Mouse (Mus musculus) heart, postnatal 4 days (tissue): ENCODE data around the gene Gng7. TPM values are rescaled to one million over a fixed set of nuclear protein-coding genes. Genes with fewer than 3 reads are reported as not detected.

Experiments
- DNase-seq: peaks from one replicate; pipeline ENCODE4 v3.0.0; 2021
- total RNA-seq, 2 experiments: library from RNA; stranded (reverse); gene quantifications; 2 replicates each; pipeline ENCODE4 v1.2.3; 2021

Gene Gng7
- total RNA-seq, 2 experiments from 2014 or later: 0.38 to 0.47 TPM

DNA sequence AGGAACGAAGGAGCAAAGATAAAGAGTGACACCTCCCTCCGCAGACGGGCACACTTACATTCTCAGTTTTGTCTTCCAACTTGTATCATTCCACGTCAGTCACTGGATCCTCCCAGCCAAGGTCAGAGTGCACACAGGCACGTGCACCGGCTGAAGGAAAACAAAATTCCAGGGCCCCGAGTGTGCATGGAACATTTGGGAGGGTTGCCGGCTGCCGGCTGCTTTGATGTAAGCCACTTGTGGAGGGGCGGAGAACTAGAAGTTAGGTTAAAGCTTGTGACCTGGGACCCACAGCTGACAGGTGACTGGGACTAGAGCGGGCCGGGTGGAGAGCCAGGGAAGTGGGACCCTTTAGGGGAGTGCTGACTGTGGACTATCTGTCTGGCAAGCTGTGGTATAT lies 48.4 kb downstream of the Gng7 start:
- no peak for DNase-seq

DNA sequence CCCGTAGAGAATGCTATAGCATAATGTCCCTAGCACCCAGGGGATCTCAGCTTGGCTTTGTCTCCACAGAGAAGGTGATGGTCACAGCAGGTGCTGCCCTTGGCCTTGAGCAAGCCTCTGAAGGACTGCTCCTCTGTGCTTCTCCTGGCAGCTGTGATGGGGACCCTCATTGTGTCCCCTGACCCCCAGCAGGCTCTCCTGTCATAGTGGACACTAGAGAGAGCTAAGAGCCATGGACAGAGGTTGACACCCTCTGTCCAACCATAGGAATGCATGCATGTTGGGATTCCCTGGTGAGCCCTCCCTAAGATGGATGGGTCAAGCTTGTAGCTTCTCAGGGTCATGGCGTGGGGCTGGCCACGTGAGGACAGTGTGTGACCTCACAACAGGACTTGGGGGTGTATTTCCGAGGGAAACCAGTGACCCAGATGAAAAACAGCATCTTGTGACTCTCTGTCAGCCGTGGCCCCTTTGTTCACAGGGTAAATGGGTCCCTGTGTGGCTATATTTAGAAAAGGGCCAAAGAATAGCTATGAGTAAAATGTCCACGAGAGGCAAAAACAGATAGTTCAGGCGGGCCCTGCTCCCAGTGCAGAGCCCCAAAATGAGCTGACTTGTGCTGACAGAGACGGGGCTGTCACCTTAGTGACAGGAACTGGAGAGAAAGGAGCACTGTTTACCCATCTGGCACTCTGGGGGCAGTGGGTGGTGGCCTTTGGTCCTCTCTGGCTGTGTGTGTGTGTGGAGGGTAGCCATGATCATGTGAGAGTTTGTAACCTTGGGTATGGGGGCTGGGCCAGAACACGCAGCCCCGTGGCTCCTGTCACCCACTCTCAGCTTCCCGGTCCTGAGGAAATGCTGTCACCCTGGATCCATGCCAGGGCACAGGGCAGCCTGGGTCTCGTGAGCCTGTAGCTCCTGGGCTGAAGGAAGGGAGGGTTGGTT lies 51.4 kb downstream of the Gng7 start:
- peak; percentile 69 for DNase-seq

- no peak for DNase-seq
Measured at GRCm38 (mm10) chr10:80962585-80962984, 52.2 kb downstream of the Gng7 start.

DNA sequence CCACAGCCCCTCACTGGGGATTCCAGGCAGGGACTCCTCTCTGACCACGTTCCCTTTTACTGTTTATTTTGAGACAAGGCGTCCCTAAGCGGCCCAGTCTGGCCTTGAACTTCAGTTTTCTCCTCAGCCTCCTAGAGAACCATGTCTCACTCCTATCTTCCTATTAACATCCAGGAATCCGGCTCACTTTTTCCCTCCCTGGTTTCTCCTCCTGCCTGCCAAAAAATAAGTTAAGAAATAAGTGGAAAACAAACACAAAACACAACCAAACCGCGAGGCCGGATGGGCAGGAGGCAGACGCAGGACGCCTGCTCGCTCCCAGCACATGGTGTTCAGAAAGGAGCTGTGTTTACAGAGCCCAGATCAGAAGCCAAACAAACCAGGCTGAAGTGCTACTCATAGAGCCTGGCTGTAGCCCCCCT lies 52.7 kb downstream of the Gng7 start:
- no peak for DNase-seq

- DNase-seq: peak; percentile 76
Measured at GRCm38 (mm10) chr10:80960551-80961508, 53.9 kb downstream of the Gng7 start.

DNA sequence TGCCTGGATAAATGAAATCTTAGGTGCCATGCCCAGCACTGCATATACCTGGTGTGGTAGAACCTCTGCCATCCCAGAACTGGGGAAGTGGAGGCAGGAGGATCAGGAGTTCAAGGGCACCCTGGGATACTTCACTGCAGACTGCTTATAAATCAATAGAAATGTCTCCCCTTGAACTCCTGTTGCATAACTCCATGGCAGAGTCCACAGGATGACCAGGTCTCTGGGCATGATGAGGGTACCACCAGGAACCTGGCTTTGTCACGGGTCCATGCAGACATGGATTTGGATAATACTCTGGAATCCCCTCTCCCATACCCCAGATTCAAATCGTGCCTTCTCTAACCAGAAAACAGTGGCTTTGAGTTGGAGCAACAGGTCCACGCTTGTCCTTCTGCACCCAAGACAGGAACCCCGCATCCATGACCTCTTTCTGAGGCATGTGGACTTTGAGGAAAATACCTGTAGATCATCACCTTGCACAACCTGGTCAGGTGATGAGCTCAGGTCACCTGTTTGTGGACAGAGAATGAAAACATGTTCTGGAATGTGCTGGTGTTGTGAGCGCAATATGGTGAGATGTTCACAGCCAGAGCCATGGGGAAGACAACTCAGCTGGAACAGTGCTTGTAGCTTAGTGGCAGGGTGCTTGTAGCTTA lies 55.6 kb downstream of the Gng7 start:
- no peak for DNase-seq

DNA sequence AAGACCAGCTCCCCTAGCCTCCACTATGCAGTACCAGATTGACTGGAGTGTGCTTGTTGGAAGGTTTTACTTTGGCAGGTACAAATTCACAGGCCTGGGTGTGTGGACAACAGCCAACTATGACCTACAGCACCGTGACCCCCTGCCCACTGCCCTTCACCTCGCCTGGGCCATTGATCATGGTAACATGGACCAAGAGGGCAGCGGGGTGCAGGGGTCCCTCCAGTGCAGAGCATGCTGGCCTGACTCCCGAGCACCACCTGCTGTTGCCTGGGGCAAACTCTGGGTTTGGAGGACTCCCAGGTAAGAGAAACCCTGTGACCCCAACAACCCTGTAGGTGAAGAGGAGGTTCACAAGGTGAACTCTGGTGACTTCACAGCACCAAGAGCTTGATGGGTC lies 57.0 kb downstream of the Gng7 start:
- DNase-seq: no peak

DNA sequence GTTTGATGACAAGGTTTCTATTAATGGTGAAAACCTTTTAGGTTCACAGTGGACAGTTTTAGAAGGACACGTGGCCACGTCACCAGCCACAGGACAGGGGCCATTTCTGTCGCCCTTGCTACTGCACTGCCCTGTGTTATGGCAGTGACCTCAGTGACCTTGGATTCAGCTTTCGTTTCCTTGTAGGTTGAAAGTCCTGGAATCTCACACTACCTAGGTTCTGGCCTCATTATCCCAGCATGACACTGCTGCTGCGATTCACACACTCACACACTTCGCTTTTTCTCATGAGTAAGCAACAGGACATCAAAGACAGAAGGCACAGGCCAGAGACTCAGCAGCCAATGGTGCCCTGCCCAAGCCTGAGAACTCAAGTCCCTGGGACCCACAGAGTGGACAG lies 57.8 kb downstream of the Gng7 start:
- no peak for DNase-seq

DNA sequence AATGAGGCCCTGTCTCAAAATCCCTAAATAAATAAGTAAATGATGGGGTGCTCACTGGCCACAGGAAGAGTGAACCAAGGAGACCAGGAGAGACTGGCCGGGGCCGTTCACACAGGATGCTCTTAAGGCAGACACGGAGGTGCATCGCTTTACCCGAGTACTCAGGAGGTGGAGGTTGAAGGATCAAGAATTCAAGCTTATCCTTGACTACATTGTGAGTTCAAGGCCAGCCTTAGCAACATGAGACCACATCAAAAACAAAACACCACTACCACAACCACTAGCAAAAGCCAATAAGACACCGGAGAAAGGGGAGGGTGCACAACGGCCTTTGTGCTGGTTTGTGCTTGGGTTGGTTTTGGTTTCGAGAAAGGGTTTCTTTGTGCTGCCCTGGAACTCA lies 58.4 kb downstream of the Gng7 start:
- no peak for DNase-seq

DNA sequence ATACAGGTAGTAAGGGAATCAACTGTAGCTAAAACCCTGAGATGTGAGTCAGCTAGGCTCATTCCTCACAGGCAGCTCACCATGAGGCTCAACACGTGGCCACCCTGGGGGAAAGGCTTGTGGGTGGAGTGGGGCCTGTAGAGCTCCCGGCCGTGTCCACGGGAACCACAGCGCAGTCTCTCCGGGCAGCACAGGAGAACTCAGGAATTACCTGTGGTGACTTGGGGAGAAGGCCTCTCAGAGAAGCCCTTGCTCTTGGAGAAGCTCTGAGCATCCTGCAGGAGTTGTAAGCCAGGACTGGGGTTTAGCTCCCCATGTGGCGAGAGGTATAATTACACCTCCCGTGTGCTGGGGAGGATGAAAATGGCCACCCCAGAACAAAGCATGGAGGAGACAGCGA lies 59.2 kb downstream of the Gng7 start:
- DNase-seq: peak; percentile 78

- peak; percentile 63 for DNase-seq
Measured at GRCm38 (mm10) chr10:80954843-80955242, 59.9 kb downstream of the Gng7 start.

- DNase-seq: no peak
Measured at GRCm38 (mm10) chr10:80954415-80954814, 60.3 kb downstream of the Gng7 start.

- DNase-seq: no peak
Measured at GRCm38 (mm10) chr10:80952449-80952848, 62.3 kb downstream of the Gng7 start.

DNA sequence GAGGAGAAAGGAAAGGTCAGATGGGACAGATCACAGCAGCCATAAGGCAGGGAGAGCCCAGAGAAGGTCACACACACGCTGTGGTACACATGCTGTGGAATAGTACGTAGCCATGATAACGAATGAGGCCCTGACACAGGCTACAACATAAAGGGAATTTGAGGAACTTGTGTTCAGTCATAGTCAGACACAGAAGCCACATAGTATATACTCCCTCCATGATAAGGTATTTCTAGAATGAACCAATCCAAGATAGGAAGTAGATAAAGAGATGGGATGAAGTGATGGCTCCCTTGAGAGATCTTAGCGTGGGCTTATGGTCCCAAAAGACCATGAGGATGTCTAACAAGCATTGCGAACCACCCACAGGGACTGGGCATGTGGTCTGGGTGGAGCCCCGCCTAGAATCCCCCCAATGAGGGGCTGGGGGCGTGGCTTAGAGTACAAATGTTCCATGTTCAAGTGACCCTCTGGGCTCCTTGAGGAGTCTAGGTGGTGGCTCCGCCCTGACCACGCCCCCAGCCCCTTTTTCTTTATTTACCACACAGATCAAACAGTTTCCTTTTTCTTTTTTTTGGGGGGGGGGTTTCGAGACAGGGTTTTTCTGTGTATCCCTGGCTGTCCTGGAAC lies 62.9 kb downstream of the Gng7 start:
- no peak for DNase-seq

- DNase-seq: no peak
Measured at GRCm38 (mm10) chr10:80950314-80950713, 64.4 kb downstream of the Gng7 start.

DNA sequence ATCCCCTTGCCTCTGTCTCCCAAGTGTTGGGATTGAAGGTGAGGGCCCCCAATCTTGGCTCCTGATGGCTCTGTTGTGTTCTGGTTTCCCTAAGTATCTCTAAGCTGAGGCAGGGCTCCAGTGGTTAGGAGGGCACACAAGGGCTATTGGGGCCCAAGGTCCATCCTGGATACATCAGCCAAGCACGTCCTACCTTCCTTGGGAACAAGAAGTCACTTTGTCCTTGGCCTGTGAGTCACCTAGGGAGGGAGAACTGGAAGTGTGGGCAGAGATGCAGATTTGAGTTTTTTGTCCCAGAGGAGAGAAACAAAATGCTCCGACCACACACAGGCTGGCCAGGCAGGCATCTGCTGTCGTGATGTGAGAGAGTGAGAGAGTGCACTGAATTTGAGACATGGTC lies 65.7 kb downstream of the Gng7 start:
- DNase-seq: no peak

DNA sequence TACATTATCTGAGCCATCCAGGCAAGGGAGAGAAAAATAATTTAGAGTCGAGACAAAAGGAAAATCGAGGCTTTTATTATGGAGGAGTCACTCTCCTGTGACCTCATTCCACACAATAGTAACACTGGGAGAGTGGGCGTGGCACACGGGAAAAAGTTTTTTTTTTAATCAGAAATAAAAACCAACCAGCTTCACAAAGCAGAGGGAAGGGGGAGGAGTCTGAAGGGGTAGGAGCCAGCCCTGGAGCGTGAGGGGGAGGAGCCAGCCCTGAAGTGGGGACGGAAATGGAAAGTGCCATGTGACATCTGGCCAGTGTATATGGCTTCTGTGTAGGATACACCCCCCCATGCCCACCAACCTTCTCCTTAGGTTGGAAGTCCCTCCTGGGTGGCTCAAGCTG lies 66.2 kb downstream of the Gng7 start:
- peak; percentile 63 for DNase-seq

DNA sequence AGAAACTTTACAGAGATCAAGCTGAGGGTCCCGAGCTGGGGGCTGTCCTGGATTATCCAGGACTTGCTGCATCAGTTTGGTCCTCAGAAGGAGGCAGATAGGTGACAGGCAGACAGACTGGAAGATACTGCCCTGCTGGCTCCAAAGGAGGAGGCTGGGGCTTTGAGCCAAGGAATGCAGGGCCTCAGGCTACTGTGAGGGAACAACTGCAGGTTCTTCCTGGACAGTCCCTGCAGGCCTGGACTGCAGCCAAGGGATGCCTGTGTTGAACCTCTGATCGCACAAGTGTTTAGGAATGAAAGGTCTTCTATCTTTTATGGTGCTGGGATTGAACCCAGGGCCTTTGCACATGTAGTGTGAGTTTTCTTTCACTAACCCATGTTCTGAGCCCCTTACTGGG lies 66.9 kb downstream of the Gng7 start:
- DNase-seq: peak; percentile 69

DNA sequence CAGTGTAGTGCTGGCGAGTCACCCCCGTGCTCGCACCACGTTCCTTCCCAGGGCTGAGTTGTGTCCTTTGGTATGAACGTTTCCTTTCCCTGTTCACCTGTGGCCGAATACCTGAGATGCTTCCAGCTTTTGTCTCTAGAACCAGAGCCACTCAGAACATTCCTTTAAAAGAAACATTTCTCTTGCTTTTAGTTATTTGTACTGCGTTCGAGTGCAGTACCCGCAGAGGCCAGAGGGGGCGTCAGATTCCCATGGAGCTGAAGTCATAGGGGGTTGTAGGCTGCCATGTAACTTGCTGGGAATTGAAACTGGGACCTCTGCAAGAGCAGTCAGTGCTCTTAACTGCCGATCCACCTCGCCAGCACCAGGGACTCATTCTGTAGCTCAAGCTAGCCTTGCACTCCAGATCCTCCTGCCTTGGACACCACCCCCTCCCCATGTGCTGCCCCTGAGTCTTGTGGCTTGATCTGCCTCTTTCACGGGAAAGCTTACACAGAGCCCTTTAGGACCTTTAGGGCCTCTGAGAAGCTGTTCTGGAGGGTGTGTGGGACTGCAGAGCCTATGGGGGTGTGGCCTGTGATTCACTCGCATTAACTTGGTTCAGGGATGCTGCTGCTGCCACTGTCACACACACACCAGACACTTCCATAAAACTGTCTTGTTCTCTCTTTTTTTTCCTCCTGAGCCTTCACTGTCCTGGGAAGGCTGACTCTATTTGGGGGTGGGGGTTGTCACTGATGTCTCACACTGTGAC lies 67.9 kb downstream of the Gng7 start:
- DNase-seq: no peak

- DNase-seq: no peak
Measured at GRCm38 (mm10) chr10:80944231-80944630, 70.5 kb downstream of the Gng7 start.

- no peak for DNase-seq
Measured at GRCm38 (mm10) chr10:80943701-80944100, 71.0 kb downstream of the Gng7 start.
